Mouse (Mus musculus) skeletal muscle tissue, adult 2 months (tissue): Measurements from ENCODE around the gene Castor1.
A peak's percentile ranks its signal among the peaks of the same experiment; 100 is the strongest.

ENCODE experiments used
- DNase-seq: peaks from one replicate; pipeline ENCODE4 v3.0.0-alpha.2; 2012; ENCODE audit warnings: low read depth, low spot score

Castor1 gene

GRCm38 (mm10) chr11:4232644-4233043 is 14.6 kb downstream of the Castor1 start:
- DNase-seq: no peak

GRCm38 (mm10) chr11:4235052-4235655 is 17.1 kb downstream of the Castor1 start:
- no peak for DNase-seq

- no peak for DNase-seq
Measured at GRCm38 (mm10) chr11:4235665-4236545, 17.9 kb downstream of the Castor1 start, which contains the start of gene Osm. TSS of gene Osm (plus strand) at chr11:4236420.

DNA sequence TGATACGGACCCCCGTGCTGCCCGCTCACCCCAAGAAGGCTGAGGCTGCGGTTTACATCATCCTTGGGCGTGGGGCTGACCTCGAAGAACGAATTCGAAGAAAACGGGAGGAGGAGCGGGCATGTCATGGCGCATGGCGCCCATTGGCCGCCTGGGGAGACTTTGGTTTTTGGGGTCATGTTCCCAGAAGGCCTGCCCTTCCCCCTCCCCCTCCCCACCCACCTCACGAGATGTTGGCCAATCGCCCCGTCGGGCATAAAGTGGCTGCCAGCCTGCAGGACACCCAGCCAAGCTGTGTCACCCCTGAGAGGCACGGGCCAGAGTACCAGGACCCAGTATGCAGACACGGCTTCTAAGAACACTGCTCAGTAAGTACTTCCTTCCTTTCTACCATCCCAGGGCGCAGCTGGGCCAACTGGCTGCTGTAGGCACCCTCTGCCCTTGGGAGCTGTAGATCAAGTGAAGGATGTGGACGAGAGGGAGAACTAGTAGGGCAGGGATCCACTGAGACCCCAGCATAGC is 18.6 kb downstream of the Castor1 start:
- no peak for DNase-seq

- DNase-seq: no peak
Measured at GRCm38 (mm10) chr11:4237389-4237912, 19.4 kb downstream of the Castor1 start.

DNA sequence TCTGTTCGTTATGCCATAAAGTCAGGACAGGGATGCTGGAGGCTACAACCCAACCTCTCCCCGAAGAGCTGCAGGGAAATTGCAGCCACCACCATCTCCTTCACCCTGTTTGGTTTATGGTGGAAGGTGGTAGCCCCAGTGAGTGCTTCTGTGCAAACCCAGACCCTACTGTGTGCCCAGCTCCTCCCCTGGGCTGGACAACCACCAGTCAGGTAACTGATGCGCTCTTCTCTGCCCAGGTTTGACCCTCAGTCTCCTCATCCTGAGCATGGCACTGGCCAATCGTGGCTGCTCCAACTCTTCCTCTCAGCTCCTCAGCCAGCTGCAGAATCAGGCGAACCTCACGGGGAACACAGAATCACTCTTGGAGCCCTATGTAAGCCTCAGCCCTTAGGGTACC is 20.1 kb downstream of the Castor1 start:
- no peak for DNase-seq

GRCm38 (mm10) chr11:4239691-4240090 is 21.7 kb downstream of the Castor1 start:
- DNase-seq: no peak

GRCm38 (mm10) chr11:4240151-4240550 is 22.1 kb downstream of the Castor1 start:
- no peak for DNase-seq

- DNase-seq: no peak
Measured at GRCm38 (mm10) chr11:4241180-4241579, 23.2 kb downstream of the Castor1 start.

- no peak for DNase-seq
Measured at GRCm38 (mm10) chr11:4246126-4246525, 28.1 kb downstream of the Castor1 start.

- no peak for DNase-seq
Measured at GRCm38 (mm10) chr11:4246623-4247022, 28.6 kb downstream of the Castor1 start.

DNA sequence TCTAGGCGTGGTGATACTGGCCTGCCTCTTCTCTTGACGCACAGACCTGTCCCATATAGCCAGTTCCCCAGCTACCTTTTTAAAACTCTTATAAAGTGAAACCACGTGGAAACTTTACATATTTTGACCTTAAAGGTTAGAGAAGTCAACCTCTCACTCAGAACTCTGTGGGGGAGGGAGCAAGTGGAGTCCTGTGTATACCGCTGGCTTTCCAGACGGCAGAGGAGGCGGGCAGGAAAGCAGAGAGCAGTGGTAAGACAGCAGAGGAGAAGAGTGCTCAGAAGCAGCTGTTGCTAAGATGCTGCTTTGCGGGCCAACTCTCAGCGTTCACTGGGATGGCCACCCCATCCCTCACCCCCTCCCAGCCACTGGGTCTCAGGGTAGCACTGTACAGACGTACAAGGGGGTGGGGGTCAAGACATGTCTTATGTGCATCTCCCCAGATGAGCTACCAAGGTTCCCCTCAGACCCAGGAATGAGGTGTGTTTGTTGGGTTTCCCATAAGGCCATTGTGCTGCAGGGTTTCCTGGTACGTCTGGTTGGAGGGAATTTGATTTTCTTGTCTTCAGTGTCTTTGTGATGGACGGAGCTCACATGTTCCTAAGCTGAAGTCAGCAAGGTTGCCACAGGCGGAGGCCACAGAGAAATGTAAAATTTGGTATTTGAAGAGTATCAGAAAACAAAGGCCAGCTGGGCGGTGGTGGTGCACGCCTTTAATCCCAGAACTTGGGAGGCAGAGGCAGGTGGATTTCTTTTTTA is 29.4 kb downstream of the Castor1 start:
- DNase-seq: no peak

DNA sequence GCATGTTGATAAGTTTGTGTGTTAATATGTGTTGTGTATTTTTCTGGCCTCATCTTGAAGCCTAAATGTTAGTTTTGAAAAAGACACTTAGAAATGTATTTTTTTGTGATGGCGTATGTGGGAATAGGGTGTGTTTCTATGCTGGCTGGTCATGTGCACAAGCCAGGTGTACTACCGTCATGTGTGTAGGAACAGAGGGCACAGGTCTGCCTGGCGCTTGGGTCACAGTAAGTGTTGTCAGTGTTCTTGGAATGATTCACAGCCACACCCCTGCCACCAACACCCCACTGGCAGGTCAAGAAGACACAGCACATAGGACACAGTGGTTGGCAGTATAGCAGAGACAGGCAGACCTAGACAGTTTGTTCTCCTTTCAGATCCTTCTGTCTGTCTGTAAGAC is 31.1 kb downstream of the Castor1 start:
- DNase-seq: no peak

- no peak for DNase-seq
Measured at GRCm38 (mm10) chr11:4250290-4250689, 32.3 kb downstream of the Castor1 start.

- DNase-seq: no peak
Measured at GRCm38 (mm10) chr11:4251376-4251775, 33.4 kb downstream of the Castor1 start.

DNA sequence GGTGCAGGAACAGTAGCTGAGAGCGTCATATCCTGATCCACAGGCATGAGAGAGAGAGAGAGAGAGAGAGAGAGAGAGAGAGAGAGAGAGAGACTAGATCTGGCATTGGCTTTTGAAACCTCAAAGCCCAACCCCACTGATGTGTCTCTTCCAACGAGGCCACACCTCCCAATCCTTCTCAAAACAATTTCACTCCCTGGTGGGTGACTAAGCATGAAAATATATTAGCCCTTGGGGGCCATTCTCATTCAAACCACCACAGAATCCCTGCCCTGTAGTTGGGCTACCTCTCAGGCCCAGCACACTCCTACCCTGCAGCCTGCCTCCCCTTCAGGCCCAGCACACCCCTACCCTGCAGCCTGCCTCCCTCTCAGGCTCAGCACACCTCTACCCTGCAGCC is 34.9 kb downstream of the Castor1 start:
- DNase-seq: no peak

DNA sequence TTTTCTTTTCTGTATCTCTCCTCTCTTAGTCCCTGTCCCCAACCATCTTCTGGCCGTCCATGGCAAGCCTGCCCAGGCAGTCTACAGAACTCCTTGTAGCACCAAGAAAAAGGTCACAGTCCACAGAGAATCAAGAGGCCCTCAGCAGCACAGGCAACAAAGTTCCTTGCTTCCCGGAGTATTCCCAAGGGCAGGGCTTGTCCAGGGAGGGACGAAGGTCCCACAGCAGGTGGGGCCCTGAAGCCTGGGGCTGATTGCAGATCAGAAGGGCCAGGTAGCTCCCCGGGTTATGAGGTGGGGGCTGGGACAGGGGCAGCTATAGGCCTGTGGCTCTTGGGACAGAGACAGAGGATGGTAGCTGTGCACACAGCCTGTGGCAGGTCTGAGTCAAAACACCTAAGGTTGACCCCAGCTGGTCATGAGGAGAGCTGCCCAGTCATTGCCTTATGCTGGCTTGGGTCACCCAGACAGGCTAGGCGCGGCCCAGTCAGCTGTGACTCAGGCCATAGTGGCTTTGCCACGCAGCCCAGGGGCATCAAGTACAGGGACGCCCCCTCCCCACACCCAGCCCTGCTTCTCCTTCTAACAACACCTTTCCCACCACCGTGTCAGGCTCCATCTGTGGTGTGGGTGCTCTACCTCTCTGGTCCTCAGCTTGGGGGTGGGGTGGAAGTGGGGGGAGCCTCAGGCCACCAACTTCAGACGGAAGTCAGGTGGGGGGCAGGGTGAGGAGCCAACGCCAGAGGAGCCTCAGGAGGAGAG is 39.0 kb downstream of the Castor1 start, which contains the start of gene Lif:
Lif (plus strand) TSS at position 712 of the 762 bp plus-strand sequence.
- no peak for DNase-seq

DNA sequence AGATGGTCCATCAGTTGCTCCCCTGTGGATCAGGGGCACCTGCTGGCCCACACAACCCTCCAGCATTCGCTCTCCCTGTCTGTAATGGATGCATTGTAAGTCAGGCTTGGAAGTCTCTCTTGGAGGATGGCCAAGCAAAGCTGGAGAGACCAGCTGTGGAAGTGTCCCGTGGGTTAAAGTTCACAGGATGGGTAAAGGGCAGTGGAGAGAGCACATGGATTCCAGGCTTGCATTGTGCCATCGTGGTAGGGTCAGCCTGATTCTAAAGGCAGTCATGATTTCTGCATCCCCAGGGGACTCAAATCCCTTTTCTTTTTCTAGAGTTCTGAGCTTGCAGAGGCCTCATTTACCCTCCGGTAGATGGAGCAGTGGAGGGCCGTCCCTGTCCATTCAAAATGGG is 39.7 kb downstream of the Castor1 start:
- DNase-seq: no peak

DNA sequence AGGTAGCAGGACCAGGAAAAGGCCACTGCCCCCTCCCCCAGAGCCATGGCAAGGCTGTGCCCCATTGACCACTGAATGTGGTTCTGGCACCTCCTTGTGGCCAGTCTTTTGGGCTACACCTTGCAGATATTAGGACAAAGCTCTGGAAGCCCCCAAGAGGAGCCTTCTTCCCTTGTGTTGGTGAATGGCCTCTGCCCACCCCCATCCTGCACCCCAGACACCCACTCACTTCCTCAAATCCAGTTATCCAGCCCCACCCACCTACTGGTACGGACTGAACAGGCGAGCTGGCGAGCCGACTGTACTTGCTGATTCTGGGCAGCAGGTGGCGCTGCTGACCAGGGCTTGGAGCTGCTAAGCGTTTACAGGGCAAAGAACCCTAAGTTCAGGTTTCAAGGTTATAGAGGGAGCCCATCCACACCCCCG is 40.6 kb downstream of the Castor1 start:
- peak; percentile 71 for DNase-seq

DNA sequence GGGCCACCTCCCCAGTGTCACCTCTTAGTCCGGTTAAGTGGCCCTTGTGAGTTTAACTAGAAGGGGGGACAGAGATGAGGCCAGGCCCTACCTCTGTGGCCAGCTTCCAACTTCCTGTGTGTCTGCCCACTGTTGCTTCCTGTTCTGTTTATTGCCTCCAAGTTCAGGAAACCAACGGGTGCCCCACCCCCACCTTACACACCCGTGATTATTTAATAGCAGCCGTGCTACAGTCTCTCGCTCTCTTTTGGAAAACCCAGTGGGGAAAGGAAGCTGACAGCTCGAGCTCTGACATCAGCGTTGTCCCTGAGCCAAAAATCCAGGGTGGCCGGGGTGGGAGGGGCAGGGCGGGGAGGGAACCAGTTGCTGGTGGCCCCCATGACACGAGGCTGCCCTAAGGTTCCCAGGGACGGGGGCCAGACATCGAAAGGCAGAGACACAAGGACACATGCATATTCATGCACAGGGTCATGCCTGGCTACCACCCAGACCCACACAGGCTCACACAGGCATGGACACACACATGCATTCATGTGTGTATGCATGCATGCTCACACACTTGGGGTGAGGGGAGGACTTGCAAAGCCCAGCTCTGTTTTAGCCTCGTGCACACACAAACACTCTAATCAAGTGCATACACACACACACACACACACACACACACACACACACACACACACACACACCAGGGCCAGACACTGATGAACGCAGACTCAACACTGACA is 42.6 kb downstream of the Castor1 start:
- no peak for DNase-seq
